Comparison of ENCODE assay signal across 22 mouse cellular contexts in genomic region chr2:109358456-109359141, GRCm38 (mm10).
DNase-seq lines count a peak whose midpoint lies in the region; ATAC-seq and TF ChIP-seq lines count a peak whose summit lies in the region.
"Had no signal": no experiment of that assay in that cellular context is flagged by ENCODE, and none has a peak within 500 bp of the region (broad histone marks: within the 10 kb centered on the region; RNA-seq: fewer than 3 reads in every experiment).

No protein-coding gene starts in this region.

- H3K9me3 ChIP-seq in embryonic facial prominence, embryonic 10.5 days, result no peaks in the 10 kb centered on the region
- H3K9me3 ChIP-seq in intestine, embryonic 16.5 days (ENCODE audit: control insufficient read depth, low read length), result no peaks in the 10 kb centered on the region
- H3K9me3 ChIP-seq: embryonic facial prominence, embryonic 12.5 days; heart, embryonic 15.5 days; hindbrain, embryonic 12.5 days had no signal

- 81% methylated on average over 3 of the region's 3 CpGs for WGBS in liver, adult 2 months
- 38% methylated on average over 3 of the region's 3 CpGs for WGBS in embryonic facial prominence, embryonic 10.5 days
- WGBS in intestine, embryonic 16.5 days, result 32% methylated on average over 3 of the region's 3 CpGs

- no peak overlapping the region for H3K9ac ChIP-seq in liver, adult 2 months (ENCODE audit: low read depth, low read length)
- no peak overlapping the region for H3K9ac ChIP-seq in intestine, embryonic 16.5 days (ENCODE audit: low read depth, low read length)
- H3K9ac ChIP-seq: embryonic facial prominence, embryonic 12.5 days; heart, embryonic 15.5 days; hindbrain, embryonic 12.5 days had no signal

- no peak for TF ChIP-seq POLR2A in liver, adult 2 months (IDR thresholded peaks at IDR 0.05; ENCODE audit: extremely low read depth, insufficient read depth, low read length)

- no peaks in the 10 kb centered on the region for H3K27me3 ChIP-seq in liver, adult 2 months (ENCODE audit: control insufficient read depth, insufficient read depth, low read length)
- no peaks in the 10 kb centered on the region for H3K27me3 ChIP-seq in embryonic facial prominence, embryonic 10.5 days (replicated peaks; ENCODE audit: low read depth, poor library complexity, severe bottlenecking)
- H3K27me3 ChIP-seq in intestine, embryonic 16.5 days (replicated peaks; ENCODE audit: control insufficient read depth, insufficient read depth, low read length), result no peaks in the 10 kb centered on the region
- H3K27me3 ChIP-seq: CH12.LX; embryonic facial prominence, embryonic 12.5 days; heart, embryonic 15.5 days; hindbrain, embryonic 12.5 days had no signal

- no peaks in the 10 kb centered on the region for H3K4me1 ChIP-seq in liver, adult 2 months (ENCODE audit: control insufficient read depth, insufficient read depth, low read length)
- H3K4me1 ChIP-seq in embryonic facial prominence, embryonic 10.5 days, result peaks cover 7% of the 10 kb centered on the region
- H3K4me1 ChIP-seq in intestine, embryonic 16.5 days (ENCODE audit: control insufficient read depth, insufficient read depth, low read length), result no peaks in the 10 kb centered on the region
- H3K4me1 ChIP-seq: embryonic facial prominence, embryonic 12.5 days; heart, embryonic 15.5 days; hindbrain, embryonic 12.5 days had no signal

- H3K4me2 ChIP-seq in intestine, embryonic 16.5 days (ENCODE audit: low read depth, low read length), result no peak overlapping the region
- H3K4me2 ChIP-seq: embryonic facial prominence, embryonic 12.5 days; heart, embryonic 11.5 days; heart, embryonic 15.5 days; hindbrain, embryonic 12.5 days had no signal

- H3K27ac ChIP-seq in liver, adult 2 months (replicated peaks; ENCODE audit: insufficient read depth, low read depth, low read length), result no peak overlapping the region
- H3K27ac ChIP-seq in embryonic facial prominence, embryonic 10.5 days (replicated peaks), result no peak overlapping the region
- H3K27ac ChIP-seq in intestine, embryonic 16.5 days (ENCODE audit: low read length), result no peak overlapping the region
- no peak overlapping the region for H3K27ac ChIP-seq in layer of hippocampus, adult 2 months
- H3K27ac ChIP-seq: embryonic facial prominence, embryonic 12.5 days; heart, adult 2 months; heart, embryonic 15.5 days; hindbrain, embryonic 12.5 days had no signal

- no peak overlapping the region for H3K4me3 ChIP-seq in liver, adult 2 months (ENCODE audit: insufficient read depth, low read depth, low read length)
- no peak overlapping the region for H3K4me3 ChIP-seq in embryonic facial prominence, embryonic 10.5 days
- H3K4me3 ChIP-seq in intestine, embryonic 16.5 days (ENCODE audit: low read length), result no peak overlapping the region
- H3K4me3 ChIP-seq in layer of hippocampus, adult 2 months, result no peak overlapping the region
- H3K4me3 ChIP-seq: embryonic facial prominence, embryonic 12.5 days; heart, adult 2 months; heart, embryonic 15.5 days; hindbrain, embryonic 12.5 days had no signal

- ATAC-seq in intestine, embryonic 16.5 days, result peak; percentile 81
- ATAC-seq in monocyte, adult 5-6 weeks (replicated peaks; ENCODE audit: insufficient number of reproducible peaks, low FRiP score, low TSS enrichment, poor library complexity, severe bottlenecking), result no peak
- ATAC-seq: forebrain, embryonic 16.5 days; hindbrain, embryonic 16.5 days had no signal

- H3K36me3 ChIP-seq in liver, adult 2 months (ENCODE audit: control insufficient read depth, insufficient read depth, low read length), result no peaks in the 10 kb centered on the region
- H3K36me3 ChIP-seq in embryonic facial prominence, embryonic 10.5 days (replicated peaks), result no peaks in the 10 kb centered on the region
- no peaks in the 10 kb centered on the region for H3K36me3 ChIP-seq in intestine, embryonic 16.5 days (ENCODE audit: control insufficient read depth, insufficient read depth, low read length)
- H3K36me3 ChIP-seq: embryonic facial prominence, embryonic 12.5 days; heart, embryonic 15.5 days; hindbrain, embryonic 12.5 days had no signal

- DNase-seq in liver, adult 2 months (ENCODE audit: extremely low read depth, low read depth, low spot score), result peak; percentile 5
- DNase-seq in liver, result no peak
- peak; percentile 38 for DNase-seq in embryonic facial prominence, embryonic 10.5 days (ENCODE audit: low spot score)
- DNase-seq in layer of hippocampus, adult 2 months (ENCODE audit: low spot score in 2 of 2), result no peak
- DNase-seq in thymus, postnatal 4 days, result no peak
- DNase-seq: adrenal gland, adult 2 months; adrenal gland, postnatal 25 days; cerebellum, adult 18-20 months; cerebellum, adult 9-11 months; cerebellum, postnatal 36 days; gastrocnemius, postnatal 14 days; heart, adult 2 months; kidney, adult 11 months had no signal

- H3K79me2 ChIP-seq in liver, adult 2 months (ENCODE audit: control insufficient read depth, insufficient read depth, low read length), result no peaks in the 10 kb centered on the region

- TF ChIP-seq CTCF in liver, adult 2 months (IDR thresholded peaks at IDR 0.05; ENCODE audit: low read depth, low read length), result no peak
- TF ChIP-seq CTCF in layer of hippocampus, adult 2 months (conservative IDR thresholded peaks at IDR 0.05), result no peak

Comparison
In these comparisons a context has a peak if more than half of its experiments do, and no peak if none do; other contexts are left out.
1. DNase-seq: peak in liver, adult 2 months (single experiment) and embryonic facial prominence, embryonic 10.5 days (single experiment); none in liver (single experiment), layer of hippocampus, adult 2 months (0 of 2) and thymus, postnatal 4 days (single experiment).